Mouse (Mus musculus) lung, adult 18-20 months (tissue): ENCODE measurements at regions not wholly inside any gene's neighbourhood (a gene's known extent, or its start where the extent isn't known, plus 50 kb on each side); places are given as distances from the start of the nearest gene placed in this dataset.

ENCODE experiments used
- DNase-seq, 2 experiments: peaks; one replicate each; pipeline ENCODE4 v3.0.0; 2022; ENCODE audit warnings: mixed read lengths in 2 of 2

- no peak for DNase-seq
Observed at GRCm38 (mm10) chr13:101625922-101626321, 142.1 kb downstream of the Pik3r1 start.

- no peak for DNase-seq
Observed at GRCm38 (mm10) chr13:101624179-101624581, 143.8 kb downstream of the Pik3r1 start.

- DNase-seq, result no peak
Observed at GRCm38 (mm10) chr13:101622649-101623048, 145.4 kb downstream of the Pik3r1 start.

GRCm38 (mm10) chr13:101620660-101621059 is 147.4 kb downstream of the Pik3r1 start:
- DNase-seq, result no peak

- no peak for DNase-seq
Observed at GRCm38 (mm10) chr13:101619154-101619553, 148.9 kb downstream of the Pik3r1 start.

DNA sequence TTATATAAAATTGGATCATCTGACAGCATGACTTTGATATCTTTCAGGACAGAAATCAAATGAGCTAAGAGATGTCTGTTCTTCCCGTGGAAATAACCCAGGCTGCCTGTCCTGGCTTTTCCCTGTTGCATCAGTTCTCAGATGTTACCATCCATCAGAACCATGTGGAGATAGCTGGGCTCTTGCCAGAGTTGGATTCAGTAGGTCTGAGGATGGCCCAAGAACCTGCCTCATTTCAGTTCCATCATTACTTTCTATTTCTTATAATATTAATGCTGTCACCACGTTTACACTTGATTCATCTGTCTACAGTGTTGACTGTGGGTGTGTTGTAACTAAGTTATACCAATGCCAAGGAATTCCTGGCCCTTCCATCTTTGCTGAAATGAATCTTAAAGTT is 155.2 kb downstream of the Pik3r1 start:
- no peak for DNase-seq

GRCm38 (mm10) chr13:101611725-101612124 is 156.3 kb downstream of the Pik3r1 start:
- DNase-seq, result no peak

DNA sequence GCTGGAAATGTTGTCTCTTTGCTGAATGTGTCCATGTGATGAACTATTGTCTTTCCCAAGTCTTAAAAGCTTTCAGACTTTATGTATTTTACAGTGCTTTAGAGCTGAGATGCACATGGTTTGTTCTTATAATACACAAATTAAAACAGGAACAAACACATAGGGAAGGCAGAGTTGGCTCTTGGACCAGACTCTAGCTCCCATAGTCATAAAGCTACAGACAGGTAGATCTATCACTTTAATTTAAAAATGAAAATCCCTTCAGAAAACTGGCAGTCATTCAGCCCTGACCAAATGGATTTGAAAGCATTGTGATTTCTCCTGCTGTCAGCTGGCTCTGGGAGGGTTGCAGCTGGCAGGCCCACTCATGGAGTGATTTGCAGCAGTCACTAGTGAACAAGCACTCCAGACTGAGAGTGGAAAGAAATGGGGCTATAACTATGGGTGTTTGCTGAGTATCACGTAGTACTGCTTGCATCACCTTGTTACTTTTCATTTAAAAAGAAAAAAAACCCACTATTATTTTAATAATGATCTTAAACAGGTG is 161.8 kb downstream of the Pik3r1 start:
- DNase-seq, result no peak

DNA sequence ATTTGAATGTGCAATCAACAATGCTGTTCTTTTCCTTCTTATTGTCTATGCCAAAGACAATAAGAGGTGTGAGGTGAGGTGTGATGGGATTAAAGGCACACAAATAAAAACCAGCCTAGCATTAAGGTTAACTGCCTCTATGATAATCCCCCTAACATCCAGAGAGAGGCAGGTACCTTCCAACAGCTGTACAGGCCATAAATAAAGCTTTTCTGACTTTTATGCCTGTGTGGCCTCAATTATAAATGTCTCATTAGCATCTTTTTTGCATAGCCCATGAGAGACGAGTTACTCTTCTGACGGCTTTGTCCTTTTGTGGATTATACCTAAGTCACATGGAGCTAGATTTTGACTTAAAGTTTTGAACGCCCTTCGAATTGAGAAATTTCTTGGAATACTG is 162.3 kb downstream of the Pik3r1 start:
- DNase-seq, result no peak

DNA sequence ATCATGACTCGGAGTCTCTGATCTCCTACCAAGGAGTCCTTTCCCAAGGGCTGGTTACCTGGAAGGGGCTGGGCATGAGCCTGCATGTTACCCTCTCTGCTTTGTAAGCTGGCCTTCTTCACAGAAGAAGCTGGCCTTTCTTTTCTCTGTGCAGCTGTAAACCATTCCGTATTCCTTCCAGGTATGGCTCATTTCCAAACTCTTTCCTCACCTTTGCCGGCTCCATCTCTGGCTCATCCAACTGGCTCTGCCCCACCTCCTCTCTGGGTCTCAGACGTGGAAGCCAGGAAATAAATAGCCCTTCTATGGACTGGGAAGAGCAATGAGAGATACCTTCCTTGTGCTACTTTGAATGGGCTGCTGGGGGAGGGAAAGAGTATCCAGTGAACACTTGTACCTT is 163.0 kb downstream of the Pik3r1 start:
- DNase-seq, result no peak

GRCm38 (mm10) chr13:101598126-101598485 is 169.9 kb downstream of the Pik3r1 start:
- no peak for DNase-seq

GRCm38 (mm10) chr13:101597243-101598125 is 170.5 kb downstream of the Pik3r1 start:
- DNase-seq, result no peak

GRCm38 (mm10) chr13:101594511-101595175 is 173.4 kb downstream of the Pik3r1 start:
- DNase-seq, result no peak

GRCm38 (mm10) chr13:101592355-101592754 is 175.7 kb downstream of the Pik3r1 start:
- no peak for DNase-seq

DNA sequence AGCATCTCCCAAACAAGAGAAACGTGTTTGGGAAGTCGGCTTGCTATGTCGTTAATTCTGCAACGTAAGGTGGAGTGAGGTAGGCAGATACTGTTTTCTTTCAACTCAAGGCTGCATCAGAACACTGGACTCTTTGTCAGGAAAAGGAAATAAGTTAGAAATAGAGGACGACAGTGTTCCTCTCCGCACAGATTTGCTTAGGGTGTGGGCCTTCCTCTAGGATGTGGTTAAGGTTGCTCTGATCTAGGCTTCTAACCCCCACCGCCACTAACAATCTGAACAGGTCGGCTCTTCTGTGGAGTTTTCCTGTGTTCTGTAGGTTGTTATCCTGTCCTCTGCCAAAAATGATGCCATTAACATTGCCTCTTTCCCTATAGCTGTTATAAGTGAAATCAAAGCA is 179.1 kb downstream of the Pik3r1 start:
- DNase-seq, result no peak

DNA sequence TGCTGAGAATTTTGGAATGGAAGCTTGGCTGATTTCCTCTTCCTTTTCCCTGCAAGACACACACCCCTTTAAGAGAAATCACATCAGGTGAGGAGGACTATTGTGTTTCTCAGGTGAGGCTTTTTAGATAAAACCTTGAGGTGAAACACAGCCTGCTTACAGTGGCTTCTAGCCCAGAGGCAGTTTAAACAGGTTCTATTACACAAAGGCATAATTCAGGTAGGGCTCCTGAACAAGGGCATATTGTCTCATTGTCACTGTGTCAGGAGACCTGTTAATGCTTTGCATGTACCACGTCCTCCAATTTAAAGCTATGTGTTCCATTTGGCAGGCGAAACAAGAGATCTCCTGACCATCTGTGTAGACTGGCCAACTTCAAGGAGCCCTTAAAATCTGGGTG is 181.2 kb downstream of the Pik3r1 start:
- no peak for DNase-seq

GRCm38 (mm10) chr13:101576481-101576880 is 191.5 kb downstream of the Pik3r1 start:
- DNase-seq, result no peak

DNA sequence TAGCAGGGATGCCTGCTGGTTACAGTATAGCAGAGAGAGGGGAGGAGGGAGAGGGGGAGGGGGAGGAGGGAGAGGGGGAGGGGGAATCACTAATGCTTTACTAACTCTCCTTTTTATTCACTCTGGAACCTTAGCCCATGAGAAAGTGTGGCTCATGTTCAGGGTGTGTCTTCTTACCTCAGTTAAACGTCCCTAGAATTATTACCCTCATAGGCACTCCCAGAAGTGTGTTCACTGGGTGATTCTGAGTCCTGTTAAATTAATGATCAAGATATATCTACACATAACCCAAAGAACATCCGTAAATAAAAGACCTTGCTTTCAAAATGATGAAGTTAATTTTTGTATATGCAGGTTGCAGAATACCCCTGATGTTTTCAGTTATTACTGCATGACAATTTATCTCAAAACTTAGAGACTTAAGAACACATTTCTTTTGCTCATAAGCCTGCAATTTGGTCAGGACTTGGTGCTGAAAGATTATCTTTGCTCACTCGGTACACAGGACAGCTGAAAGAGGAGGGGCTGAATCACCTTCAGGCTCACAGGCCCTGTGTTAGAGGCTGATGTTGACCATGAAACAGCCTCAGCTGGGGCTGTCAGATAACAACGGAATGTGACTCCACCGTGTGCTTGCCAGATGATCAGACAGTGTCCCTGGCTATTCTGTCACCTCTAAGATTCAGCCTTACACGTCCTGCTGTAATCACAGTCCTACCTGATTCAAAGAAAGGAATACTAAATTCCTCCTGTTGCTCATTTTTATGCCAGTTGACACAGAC is 195.0 kb downstream of the Pik3r1 start:
- no peak for DNase-seq

- no peak for DNase-seq
Observed at GRCm38 (mm10) chr13:101572246-101572645, 195.8 kb downstream of the Pik3r1 start.

DNA sequence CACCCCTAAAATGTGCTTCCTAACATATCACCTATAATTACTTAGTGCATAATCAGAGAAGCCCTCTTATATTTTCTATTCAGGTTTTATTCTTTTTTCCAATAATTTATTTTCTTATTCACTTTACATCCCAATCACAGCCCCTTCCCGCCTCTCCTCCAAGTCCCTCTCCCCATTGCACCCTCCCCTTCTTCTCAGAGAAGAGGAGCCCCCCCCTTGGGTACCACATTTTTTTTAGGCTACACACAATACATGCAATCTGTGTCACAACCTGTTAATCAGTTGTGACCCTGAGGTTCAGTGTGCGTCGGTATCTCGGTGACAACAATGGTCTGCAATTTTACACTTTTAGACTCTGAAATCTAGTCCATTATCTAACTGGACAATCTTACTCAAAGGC is 198.0 kb downstream of the Pik3r1 start:
- DNase-seq, result no peak

DNA sequence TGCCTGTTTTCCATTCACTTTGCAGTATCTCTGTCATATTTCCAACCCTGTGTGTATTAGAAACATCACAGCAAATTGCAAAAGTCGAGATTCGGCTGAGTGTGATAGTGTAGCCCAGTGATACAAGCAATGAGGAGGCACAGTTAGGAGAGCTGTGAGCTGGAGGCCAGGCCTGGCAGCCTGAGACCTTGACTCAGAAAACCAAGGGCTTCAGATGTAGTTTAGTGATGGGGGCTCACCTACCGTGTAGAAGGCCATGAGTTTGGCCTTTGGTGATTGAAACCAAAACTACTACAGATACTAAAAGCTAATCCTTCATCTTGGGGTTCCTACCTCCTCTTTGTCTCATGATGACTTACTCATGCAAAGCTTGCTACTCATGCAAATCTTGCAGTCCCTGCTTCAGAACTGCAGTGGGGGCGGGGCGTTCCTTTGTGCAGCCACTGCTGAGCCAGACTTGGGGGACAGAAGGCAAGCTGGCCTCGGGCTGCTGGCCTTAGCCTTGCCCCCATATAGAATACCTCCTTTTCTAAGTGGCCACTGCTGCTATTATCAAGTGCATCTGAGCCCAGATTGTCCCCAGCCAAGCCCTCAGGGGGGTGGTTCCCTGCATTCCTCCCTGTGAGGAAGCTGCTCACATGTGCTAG is 198.9 kb downstream of the Pik3r1 start:
- no peak for DNase-seq

DNA sequence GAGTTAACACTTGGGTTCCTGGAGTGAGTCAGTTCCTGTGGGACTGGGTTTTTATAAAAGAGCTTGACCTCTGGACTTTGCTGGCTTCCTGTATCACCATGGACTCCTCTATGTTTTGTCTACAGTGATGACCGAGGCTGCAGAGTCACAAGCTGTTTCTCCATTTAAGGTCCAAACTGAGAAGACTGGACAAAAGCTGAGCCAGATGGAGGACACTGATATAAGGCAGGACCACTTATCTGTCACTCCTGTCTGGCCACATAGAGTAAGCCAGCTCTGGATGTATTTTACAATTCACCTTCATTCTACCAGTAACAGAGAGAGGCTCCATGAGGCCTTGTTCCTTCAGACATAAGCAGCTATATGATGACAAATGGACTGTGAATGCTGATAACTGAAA is 202.7 kb downstream of the Pik3r1 start:
- DNase-seq, result no peak

GRCm38 (mm10) chr13:101555371-101555874 is 212.6 kb downstream of the Pik3r1 start:
- no peak for DNase-seq
